26 mouse cellular contexts compared by ENCODE assay signal in genomic region chr16:21696946-21697345, GRCm38 (mm10). TPM values are rescaled to one million over a fixed set of nuclear protein-coding genes. Genes with fewer than 3 reads are reported as not detected.
DNase-seq lines count a peak whose midpoint lies in the region; ATAC-seq lines count a peak whose summit lies in the region.
"Had no signal": no experiment of that assay in that cellular context is flagged by ENCODE, and none has a peak within 500 bp of the region (broad histone marks: within the 10 kb centered on the region; RNA-seq: fewer than 3 reads in every experiment).

No protein-coding gene starts in this region.

- H3K9ac ChIP-seq in kidney, embryonic 15.5 days, result no peak overlapping the region
- H3K9ac ChIP-seq: embryonic facial prominence, embryonic 13.5 days; forebrain, embryonic 12.5 days; forebrain, embryonic 15.5 days; heart, embryonic 13.5 days; hindbrain, embryonic 12.5 days; hindbrain, embryonic 15.5 days; intestine, embryonic 15.5 days had no signal

- ATAC-seq in kidney, embryonic 15.5 days (replicated peaks; ENCODE audit: low FRiP score), result no peak
- ATAC-seq: activated CD4-positive, CD25-positive, alpha-beta regulatory T cell, adult 4 months; forebrain, embryonic 15.5 days; intestine, embryonic 15.5 days had no signal

- H3K4me1 ChIP-seq in heart, embryonic 10.5 days, result peaks cover 25% of the 10 kb centered on the region
- peaks cover 19% of the 10 kb centered on the region for H3K4me1 ChIP-seq in kidney, embryonic 15.5 days

- H3K4me3 ChIP-seq in heart, embryonic 10.5 days, result no peak overlapping the region
- H3K4me3 ChIP-seq in kidney, embryonic 15.5 days (replicated peaks), result no peak overlapping the region
- H3K4me3 ChIP-seq: embryonic facial prominence, embryonic 10.5 days; embryonic facial prominence, embryonic 13.5 days; erythroblast, embryonic 14.5 days; forebrain, embryonic 12.5 days; forebrain, embryonic 15.5 days; heart, embryonic 13.5 days; hindbrain, embryonic 12.5 days; hindbrain, embryonic 15.5 days; intestine, embryonic 15.5 days had no signal

- no peaks in the 10 kb centered on the region for H3K36me3 ChIP-seq in heart, embryonic 10.5 days
- no peaks in the 10 kb centered on the region for H3K36me3 ChIP-seq in kidney, embryonic 15.5 days
- H3K36me3 ChIP-seq: embryonic facial prominence, embryonic 10.5 days; embryonic facial prominence, embryonic 13.5 days; forebrain, embryonic 12.5 days; forebrain, embryonic 15.5 days; heart, embryonic 13.5 days; hindbrain, embryonic 12.5 days; hindbrain, embryonic 15.5 days; intestine, embryonic 15.5 days had no signal

- DNase-seq in heart, embryonic 10.5 days (ENCODE audit: low spot score), result peak; percentile 66
- DNase-seq in heart, adult 8-10 months (ENCODE audit: low spot score), result no peak
- DNase-seq in A20 (ENCODE audit: low read depth, low spot score), result peak; percentile 59
- peak; percentile 43 for DNase-seq in ES-CJ7 (ENCODE audit: low read depth, low spot score)
- no peak for DNase-seq in gastrocnemius, postnatal 10 days
- DNase-seq: adrenal gland, adult 8-10 months; adrenal gland, postnatal 25 days; cerebellum, adult 11-12 months; cerebellum, adult 8-10 months; cerebellum, postnatal 14 days; embryo, embryonic 11 days; gastrocnemius, postnatal 36 days; heart, postnatal 14 days; kidney, adult 11 months had no signal

- no peaks in the 10 kb centered on the region for H3K27me3 ChIP-seq in heart, embryonic 10.5 days (ENCODE audit: insufficient read depth, poor library complexity, severe bottlenecking)
- H3K27me3 ChIP-seq in kidney, embryonic 15.5 days, result 0 out of 2 replicates have a peak, but pooled peaks cover 4% of the 10 kb centered on the region
- H3K27me3 ChIP-seq: embryonic facial prominence, embryonic 13.5 days; forebrain, embryonic 15.5 days; heart, embryonic 13.5 days; hindbrain, embryonic 12.5 days; hindbrain, embryonic 15.5 days; intestine, embryonic 15.5 days had no signal

- H3K9me3 ChIP-seq in heart, embryonic 10.5 days, result 0 out of 2 replicates have a peak, but pooled peaks cover 6% of the 10 kb centered on the region
- H3K9me3 ChIP-seq in kidney, embryonic 15.5 days (replicated peaks), result no peaks in the 10 kb centered on the region
- H3K9me3 ChIP-seq: embryonic facial prominence, embryonic 13.5 days; forebrain, embryonic 15.5 days; hindbrain, embryonic 12.5 days; hindbrain, embryonic 15.5 days; intestine, embryonic 15.5 days had no signal

- no peak overlapping the region for H3K27ac ChIP-seq in heart, embryonic 10.5 days
- no peak overlapping the region for H3K27ac ChIP-seq in kidney, embryonic 15.5 days
- H3K27ac ChIP-seq: embryonic facial prominence, embryonic 10.5 days; embryonic facial prominence, embryonic 13.5 days; forebrain, embryonic 12.5 days; forebrain, embryonic 15.5 days; heart, embryonic 13.5 days; hindbrain, embryonic 12.5 days; hindbrain, embryonic 15.5 days; intestine, embryonic 15.5 days had no signal

- WGBS in heart, embryonic 10.5 days, result 68% methylated on average over 9 of the region's 9 CpGs
- 52% methylated on average over 9 of the region's 9 CpGs for WGBS in kidney, embryonic 15.5 days

- H3K4me2 ChIP-seq in kidney, embryonic 15.5 days, result no peak overlapping the region
- H3K4me2 ChIP-seq: embryonic facial prominence, embryonic 13.5 days; forebrain, embryonic 12.5 days; forebrain, embryonic 15.5 days; heart, embryonic 13.5 days; hindbrain, embryonic 12.5 days; hindbrain, embryonic 15.5 days; intestine, embryonic 15.5 days had no signal

RNA-seq across cellular contexts. Expression of gene 2510009E07Rik, which starts 2.5 kb away (rescaled TPM):
- 14.5 and 19.7 TPM in 2 replicates for polyA plus RNA-seq in heart, embryonic 10.5 days (2016; fragmentation: Nextera tagmentation; extraction: Ambion mirVana)
- 10 to 100 TPM; 19.6 to 28.6 (median 24.4) TPM for total RNA-seq in heart, adult 8-10 months (2022)
- 10 to 100 TPM; 27.5 to 34.9 TPM for total RNA-seq in gastrocnemius, postnatal 10 days (2021)
- polyA plus RNA-seq in kidney, embryonic 15.5 days (2015; fragmentation: Nextera tagmentation; extraction: Ambion mirVana), result 13.3 and 14.6 TPM in 2 replicates
- total RNA-seq: MEL had no signal
- polyA plus RNA-seq: erythroblast, embryonic 14.5 days had no signal

Comparison
In these comparisons a context has a peak if more than half of its experiments do, and no peak if none do; other contexts are left out.
1. DNase-seq: peak in heart, embryonic 10.5 days (single experiment), A20 (single experiment) and ES-CJ7 (single experiment); none in heart, adult 8-10 months (single experiment) and gastrocnemius, postnatal 10 days (single experiment).